Mouse (Mus musculus) CH12.LX (cell line): Measurements from ENCODE around the gene Zswim3. TPM values are rescaled to one million over a fixed set of nuclear protein-coding genes. Genes with fewer than 3 reads are reported as not detected.

Experiments
- DNase-seq: peaks from one replicate; pipeline ENCODE4 v3.0.0-alpha.2; 2013; ENCODE audit errors: extremely low read depth
- H3K27ac ChIP-seq: 2 replicates; pipeline ENCODE4 v1.5.1; 2012; ENCODE audit warnings: low read depth, mild to moderate bottlenecking, control low read depth, moderate library complexity; ENCODE audit not compliant: insufficient read depth
- H3K27me3 ChIP-seq: replicated peaks from 2 replicates; pipeline ENCODE3; 2012; ENCODE audit warnings: inconsistent platforms
- H3K36me3 ChIP-seq, 2 experiments: replicated peaks in 1 of 2; 2 replicates each; pipeline versions ENCODE3 to v1.6.1; 2012; ENCODE audit warnings: inconsistent platforms in 1 of 2, low read length in 1 of 2, mild to moderate bottlenecking in 1 of 2, mixed read lengths in 1 of 2, moderate library complexity in 1 of 2; ENCODE audit not compliant: control insufficient read depth in 1 of 2, insufficient read depth in 1 of 2
- H3K4me1 ChIP-seq, 2 experiments: 2 replicates each; pipeline ENCODE4 v1.6.1; 2012; ENCODE audit warnings: inconsistent platforms in 1 of 2, moderate library complexity in 1 of 2; ENCODE audit not compliant: insufficient read depth in 2 of 2, control insufficient read depth in 1 of 2
- H3K4me2 ChIP-seq: 2 replicates; pipeline ENCODE4 v1.6.1; 2012; ENCODE audit warnings: low read depth, mild to moderate bottlenecking, control low read depth; ENCODE audit not compliant: poor library complexity, insufficient read depth, severe bottlenecking
- H3K4me3 ChIP-seq, 3 experiments: fragments of 150-350 bp in 1 of 3; sonication (generic) in 1 of 3; replicated peaks in 1 of 3; 2 replicates each; pipeline versions ENCODE3 to v1.5.1; 2011 to 2012; ENCODE audit warnings: low read depth in 2 of 3, low read length in 2 of 3, mild to moderate bottlenecking in 2 of 3, moderate library complexity in 2 of 3, control low read depth in 1 of 3, improper control_type of control experiment in 1 of 3, inconsistent platforms in 1 of 3, mixed read lengths in 1 of 3; ENCODE audit not compliant: poor library complexity in 1 of 3
- H3K79me2 ChIP-seq: replicated peaks from 2 replicates; pipeline ENCODE4 v1.6.1; 2012; ENCODE audit warnings: mild to moderate bottlenecking, moderate library complexity; ENCODE audit not compliant: control insufficient read depth, poor library complexity, insufficient read depth, severe bottlenecking; ENCODE audit errors: extremely low read depth
- H3K9ac ChIP-seq: 2 replicates; pipeline ENCODE4 v1.6.1; 2012; ENCODE audit warnings: low read depth, mild to moderate bottlenecking, control low read depth, moderate library complexity; ENCODE audit not compliant: insufficient read depth
- H3K9me3 ChIP-seq: replicated peaks from 2 replicates; pipeline ENCODE3; 2012; ENCODE audit warnings: low read length, inconsistent platforms, mixed read lengths
- BHLHE40 ChIP-seq: IDR thresholded peaks from 2 replicates; pipeline ENCODE4 v1.6.1; 2011; ENCODE audit warnings: mild to moderate bottlenecking, low read depth, low read length, improper control_type of control experiment
- CTCF ChIP-seq, 2 experiments: IDR thresholded peaks in 1 of 2; conservative IDR thresholded peaks in 1 of 2; 2 replicates each; pipeline ENCODE4 v1.5.1; 2011 to 2012; ENCODE audit warnings: low read depth in 2 of 2, low read length in 2 of 2, improper control_type of control experiment in 1 of 2, inconsistent platforms in 1 of 2, mild to moderate bottlenecking in 1 of 2, moderate library complexity in 1 of 2
- E2F4 ChIP-seq: IDR thresholded peaks from 2 replicates; pipeline ENCODE4 v1.6.1; 2011; ENCODE audit warnings: low read depth, low read length, improper control_type of control experiment; ENCODE audit not compliant: insufficient replicate concordance
- ELF1 ChIP-seq: IDR thresholded peaks from 2 replicates; pipeline ENCODE4 v1.6.1; 2014; ENCODE audit warnings: low read depth, mild to moderate bottlenecking, inconsistent platforms, low read length, improper control_type of control experiment
- EP300 ChIP-seq: IDR thresholded peaks from 2 replicates; pipeline ENCODE4 v1.6.1; 2011; ENCODE audit warnings: low read length, improper control_type of control experiment
- GABPA ChIP-seq: IDR thresholded peaks from 2 replicates; pipeline ENCODE4 v1.6.1; 2012; ENCODE audit warnings: low read depth, low read length, improper control_type of control experiment, inconsistent platforms; ENCODE audit not compliant: insufficient replicate concordance
- HCFC1 ChIP-seq: IDR thresholded peaks from 2 replicates; pipeline ENCODE4 v1.6.1; 2012; ENCODE audit warnings: low read depth, mild to moderate bottlenecking, inconsistent platforms, low read length, improper control_type of control experiment
- JUN ChIP-seq: IDR thresholded peaks from 2 replicates; pipeline ENCODE4 v1.6.1; 2011; ENCODE audit warnings: low read depth, mild to moderate bottlenecking, low read length, improper control_type of control experiment, moderate library complexity; ENCODE audit not compliant: insufficient read depth
- KAT2A ChIP-seq: IDR thresholded peaks from 2 replicates; pipeline ENCODE4 v1.6.1; 2012; ENCODE audit warnings: low read length, improper control_type of control experiment, inconsistent platforms; ENCODE audit not compliant: insufficient replicate concordance
- MAFK ChIP-seq: IDR thresholded peaks from 2 replicates; pipeline ENCODE4 v1.6.1; 2011; ENCODE audit warnings: low read length, improper control_type of control experiment; ENCODE audit not compliant: insufficient replicate concordance
- MAZ ChIP-seq: IDR thresholded peaks from 2 replicates; pipeline ENCODE4 v1.6.1; 2012; ENCODE audit warnings: low read depth, mild to moderate bottlenecking, inconsistent platforms, low read length, improper control_type of control experiment, moderate library complexity
- MEF2A ChIP-seq: IDR thresholded peaks from 2 replicates; pipeline ENCODE4 v1.6.1; 2014; ENCODE audit warnings: low read depth, mild to moderate bottlenecking, inconsistent platforms, low read length, improper control_type of control experiment, borderline replicate concordance
- MYC ChIP-seq: IDR thresholded peaks from 2 replicates; pipeline ENCODE4 v1.6.1; 2011; ENCODE audit warnings: low read depth, mild to moderate bottlenecking, improper control_type of control experiment, low read length
- RCOR1 ChIP-seq: conservative IDR thresholded peaks from 2 replicates; pipeline ENCODE4 v1.6.1; 2012; ENCODE audit warnings: low read depth, mild to moderate bottlenecking, inconsistent platforms, low read length, improper control_type of control experiment
- TCF12 ChIP-seq: IDR thresholded peaks from 2 replicates; pipeline ENCODE4 v1.6.1; 2014; ENCODE audit warnings: low read depth, mild to moderate bottlenecking, inconsistent platforms, low read length, improper control_type of control experiment
- UBTF ChIP-seq: IDR thresholded peaks from 2 replicates; pipeline ENCODE4 v1.6.1; 2012; ENCODE audit warnings: low read depth, mild to moderate bottlenecking, inconsistent platforms, low read length, improper control_type of control experiment, moderate library complexity
- USF1 ChIP-seq: IDR thresholded peaks from 2 replicates; pipeline ENCODE4 v1.6.1; 2014; ENCODE audit warnings: low read depth, mild to moderate bottlenecking, inconsistent platforms, low read length, improper control_type of control experiment
- USF2 ChIP-seq: conservative IDR thresholded peaks from 2 replicates; pipeline ENCODE4 v1.6.1; 2011; ENCODE audit warnings: low read depth, low read length, improper control_type of control experiment
- dilution Hi-C: fragments of 300-500 bp; cut with MboI; formaldehyde crosslinking; loops from 2 replicates; pipeline ENCODE4 v1.14.3; 2020; ENCODE audit warnings: low sequenced_read_pairs; ENCODE audit not compliant: extremely low pct_unique_long_range_greater_than_20kb, extremely low pct_ligation_motif_present
- in situ Hi-C: fragments of 300-500 bp; cut with MboI; formaldehyde crosslinking; loops from 3 replicates; pipeline ENCODE4 v1.14.3; 2019; ENCODE audit warnings: low sequenced_read_pairs, low pct_ligation_motif_present, low pct_unique_long_range_greater_than_20kb, mixed read lengths
- polyA plus RNA-seq: library from polyadenylated mRNA; unstranded; fragments of >175 nt; gene quantifications from 2 replicates; pipeline ENCODE4 v1.2.1, GENCODE M21; 2012; ENCODE audit warnings: low read depth; ENCODE audit not compliant: insufficient read length
- total RNA-seq, 2 experiments: library from RNA; depleted of rRNA; stranded (reverse); fragments of 300-350 nt in 1 of 2; fragments of >200 nt in 1 of 2; gene quantifications; 2 replicates each; pipeline ENCODE4 v1.2.3; 2012 to 2014

Gene Zswim3
- total and polyA plus RNA-seq, 3 experiments, result 2.3 to 3.5 (median 2.5) TPM

DNA sequence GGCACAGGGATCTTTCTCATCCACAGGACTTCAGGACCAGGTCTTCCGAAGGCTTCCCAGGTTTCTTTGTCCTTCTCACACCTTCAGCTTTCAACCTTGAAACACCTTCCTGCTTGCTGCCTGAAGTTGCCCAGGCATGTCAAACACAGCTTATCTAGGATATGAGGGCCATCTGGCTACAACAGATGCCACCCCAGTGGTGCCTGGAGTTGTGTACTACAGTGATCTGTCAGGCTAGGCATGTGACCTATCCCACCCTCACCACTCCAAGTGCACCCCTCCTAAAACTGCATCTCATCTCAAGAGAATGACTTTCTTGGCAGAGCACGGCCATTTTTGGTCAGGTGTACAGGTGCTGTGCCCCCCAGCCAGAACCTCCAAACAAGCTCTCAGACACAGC is 43.4 kb upstream of the Zswim3 start:
- TF ChIP-seq GABPA (no peak), E2F4 (no peak)
- Histone ChIP-seq H3K9ac (no peak overlapping the region), H3K27me3 (no peaks in the 10 kb centered on the region), H3K36me3 (peaks cover 79 to 94% of the 10 kb centered on the region in 2 experiments), H3K9me3 (no peaks in the 10 kb centered on the region), H3K4me3 (no peak overlapping the region), H3K4me1 (peaks cover 0 to 18% of the 10 kb centered on the region in 2 experiments; a peak in 3 of 4 replicates), H3K4me2 (no peak overlapping the region), H3K27ac (no peak overlapping the region), H3K79me2 (no peaks in the 10 kb centered on the region)
- in situ Hi-C loops, result no loop called here
- dilution Hi-C loops, result no loop called here
- no peak for DNase-seq

DNA sequence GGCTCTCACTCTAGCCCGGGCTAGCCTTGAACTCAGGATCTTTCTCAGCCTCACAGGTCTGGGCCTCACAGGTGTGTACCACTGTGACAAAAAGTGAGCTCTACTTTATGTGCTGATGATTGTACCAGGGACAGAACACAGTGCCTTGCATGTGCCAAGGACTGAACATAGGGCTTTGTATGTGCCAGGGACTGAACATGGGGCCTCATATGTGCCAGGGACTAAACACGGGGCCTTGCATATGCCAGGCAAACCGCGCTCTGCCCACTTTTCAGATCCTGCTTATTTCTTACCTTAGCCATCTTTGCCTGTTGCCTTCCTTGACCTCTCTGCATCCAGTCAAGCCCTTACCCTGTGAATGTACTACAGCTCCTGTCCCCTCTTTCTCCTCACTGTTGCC is 42.9 kb upstream of the Zswim3 start:
- H3K4me3 ChIP-seq, result no peak overlapping the region
- no peaks in the 10 kb centered on the region for H3K9me3 ChIP-seq
- H3K36me3 ChIP-seq, result peaks cover 76 to 92% of the 10 kb centered on the region in 2 experiments
- DNase-seq, result no peak
- H3K4me2 ChIP-seq, result no peak overlapping the region
- no peaks in the 10 kb centered on the region for H3K79me2 ChIP-seq
- H3K4me1 ChIP-seq, result peaks cover 0 to 18% of the 10 kb centered on the region in 2 experiments; a peak in 3 of 4 replicates
- in situ Hi-C loops, result no loop called here
- no peak overlapping the region for H3K9ac ChIP-seq
- H3K27ac ChIP-seq, result no peak overlapping the region
- dilution Hi-C loops, result no loop called here
- no peaks in the 10 kb centered on the region for H3K27me3 ChIP-seq
- TF ChIP-seq TCF12, result no peak
- no peak for TF ChIP-seq RCOR1
- TF ChIP-seq USF2, result no peak
- TF ChIP-seq MAZ, result no peak
- no peak for TF ChIP-seq HCFC1
- no peak for TF ChIP-seq CTCF (conservative IDR thresholded peaks at IDR 0.05 in 1 of 2, IDR thresholded peaks at IDR 0.05 in 1 of 2; ENCODE audit: low read depth in 2 of 2, low read length in 2 of 2)
- no peak for TF ChIP-seq MEF2A
- no peak for TF ChIP-seq BHLHE40
- no peak for TF ChIP-seq KAT2A
- TF ChIP-seq USF1, result no peak
- TF ChIP-seq MYC, result no peak
- TF ChIP-seq ELF1, result no peak

DNA sequence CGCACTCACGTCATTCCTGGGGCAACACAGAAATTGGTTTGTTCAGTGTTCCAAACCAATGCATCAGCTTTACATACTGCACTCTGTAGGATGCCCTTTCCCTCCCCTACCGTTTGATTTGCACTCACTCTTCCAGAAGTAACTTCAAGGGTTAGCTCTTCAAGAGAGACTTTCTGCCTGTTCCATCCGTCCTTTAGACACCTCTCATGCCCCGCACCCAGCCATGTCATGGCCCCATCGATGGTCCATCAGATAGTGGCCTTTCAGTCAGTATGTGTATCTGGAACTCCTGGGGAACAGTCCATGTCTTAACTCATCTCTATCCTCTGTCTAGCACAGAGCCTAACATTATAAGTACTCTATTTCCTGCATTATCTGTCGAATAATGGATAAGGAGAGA is 42.3 kb upstream of the Zswim3 start:
- Histone ChIP-seq H3K27me3 (no peaks in the 10 kb centered on the region), H3K79me2 (no peaks in the 10 kb centered on the region), H3K9ac (no peak overlapping the region), H3K4me2 (no peak overlapping the region), H3K4me3 (no peak overlapping the region), H3K36me3 (peaks cover 78 to 92% of the 10 kb centered on the region in 2 experiments), H3K9me3 (no peaks in the 10 kb centered on the region), H3K27ac (no peak overlapping the region), H3K4me1 (peaks cover under 1 to 20% of the 10 kb centered on the region in 2 experiments; a peak in 3 of 4 replicates)
- dilution Hi-C loops (no loop called here), in situ Hi-C loops (no loop called here)
- TF ChIP-seq EP300 (no peak), MAZ (no peak), MAFK (no peak), UBTF (no peak), JUN (no peak)
- no peak for DNase-seq
